Mouse (Mus musculus) natural killer cell, adult 2 months (primary cell): Measurements from ENCODE around the gene Fam227a.
A peak's percentile ranks its signal among the peaks of the same experiment; 100 is the strongest.

ENCODE experiments used
- DNase-seq, 2 experiments: peaks; one replicate each; pipeline ENCODE4 v3.0.0; 2022; ENCODE audit warnings: low spot score in 2 of 2

The Fam227a gene

DNA sequence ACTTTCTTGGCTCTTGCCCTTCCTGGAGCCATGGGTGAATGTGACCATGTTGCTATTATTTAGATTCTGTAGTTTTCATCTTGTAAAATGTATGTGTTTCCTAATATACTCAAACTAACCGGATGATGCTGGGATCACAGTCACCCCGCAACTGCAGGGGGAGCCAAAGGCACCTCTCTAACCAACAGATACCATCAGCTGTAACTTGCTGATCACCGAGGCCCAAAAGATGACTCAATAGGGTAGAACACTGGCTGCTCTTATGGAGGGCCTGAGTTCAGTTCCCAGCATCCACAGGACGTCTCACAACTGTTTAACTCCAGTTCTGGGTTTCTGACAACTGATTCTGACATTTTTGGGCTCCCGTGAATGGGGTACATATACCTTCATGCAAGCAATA, 42.0 kb downstream of the Fam227a start:
- DNase-seq: no peak

DNA sequence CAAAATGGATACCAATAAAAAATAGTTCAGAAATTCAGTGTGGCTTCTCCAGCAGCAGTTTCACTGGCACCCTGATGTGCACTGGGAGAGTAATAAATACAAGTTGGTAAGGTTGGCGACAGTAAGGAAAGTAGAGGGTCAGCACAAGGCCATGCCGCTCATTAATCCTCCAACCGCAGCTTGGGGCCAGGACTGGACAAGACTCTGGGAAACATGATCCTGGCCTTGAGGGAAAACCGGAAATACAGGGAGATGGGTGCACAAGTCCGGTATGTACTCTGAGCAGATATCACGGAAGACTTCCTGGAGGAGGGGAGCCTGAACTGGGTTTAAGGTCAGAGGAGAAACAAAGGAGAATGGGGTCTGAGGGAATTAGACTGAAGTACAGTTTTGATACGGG, 43.3 kb downstream of the Fam227a start:
- no peak for DNase-seq

DNA sequence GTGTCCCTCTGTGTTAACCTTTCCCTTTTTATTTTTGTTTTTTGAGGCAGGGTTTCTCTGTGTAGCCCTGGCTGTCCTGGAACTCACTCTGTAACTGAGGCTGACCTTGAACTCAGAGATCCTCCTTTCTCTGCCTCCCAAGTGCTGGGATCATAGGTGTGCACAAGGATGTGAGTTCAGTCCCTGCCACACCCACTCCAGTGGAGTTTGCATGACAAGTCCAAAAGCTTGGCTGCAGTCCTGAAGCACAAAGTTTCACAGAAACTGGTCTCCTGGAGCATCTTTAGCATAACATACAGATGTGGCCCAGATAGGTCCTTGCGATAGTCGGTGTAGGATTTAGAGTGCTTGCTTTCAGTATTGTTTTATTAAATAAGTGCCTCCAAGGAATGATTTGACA, 49.5 kb downstream of the Fam227a start:
- no peak for DNase-seq

DNA sequence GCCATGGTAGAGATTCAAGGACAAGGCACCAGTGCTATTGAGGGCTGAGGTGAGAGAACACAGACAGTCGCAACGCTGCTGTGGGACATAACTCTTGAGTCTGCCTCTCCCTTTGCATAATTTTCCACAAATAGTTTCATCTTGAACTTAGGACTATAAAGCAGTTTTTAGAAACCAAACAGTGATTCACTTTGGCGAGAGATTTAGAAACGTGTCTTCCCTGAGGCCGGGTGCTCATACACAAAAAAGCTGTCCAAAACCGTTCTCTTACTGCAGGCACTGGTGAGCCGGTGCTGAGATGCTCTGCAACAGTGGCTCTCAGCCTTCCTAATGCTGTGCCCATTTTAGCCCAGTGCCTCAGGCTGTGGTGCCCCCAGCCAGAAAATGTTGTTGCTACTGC, 50.5 kb downstream of the Fam227a start:
- DNase-seq: no peak

DNA sequence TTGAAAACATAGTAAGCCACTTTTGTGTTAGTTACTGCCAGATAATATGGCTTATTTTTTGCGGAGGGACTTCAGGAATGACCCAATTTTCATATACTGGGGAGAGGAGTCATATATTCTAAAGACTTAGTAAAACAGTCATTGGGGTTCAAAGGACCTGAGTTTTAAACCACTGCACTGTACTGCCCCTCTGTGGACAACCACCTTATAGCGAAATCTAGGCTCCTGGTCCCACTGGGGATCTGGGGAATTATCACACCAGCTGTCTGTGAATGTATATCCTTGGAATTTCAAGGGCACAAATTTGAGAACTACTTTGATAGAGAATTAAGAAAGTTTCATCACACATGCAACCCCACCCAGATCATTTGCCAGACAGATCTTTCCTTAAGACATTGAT, 51.0 kb downstream of the Fam227a start:
- DNase-seq: no peak

DNA sequence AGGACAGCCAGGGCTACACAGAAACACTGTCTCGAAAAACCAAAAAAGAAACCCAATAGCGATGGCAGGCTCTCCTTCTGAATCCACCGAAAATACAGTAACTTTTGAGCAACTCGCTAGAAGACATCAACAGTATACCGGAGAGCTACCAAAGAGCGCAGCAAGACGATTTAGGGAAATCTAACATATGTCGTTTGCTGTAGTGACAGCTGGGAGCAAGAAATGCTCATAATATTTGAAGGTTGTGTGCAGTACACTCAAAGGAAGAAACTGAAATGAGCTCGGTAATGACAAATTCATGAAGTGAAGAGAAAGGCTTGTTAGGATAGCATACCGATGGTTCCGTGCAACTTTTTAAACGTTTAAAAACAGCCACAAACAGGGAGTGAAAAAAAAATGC, 52.6 kb downstream of the Fam227a start:
- no peak for DNase-seq

DNA sequence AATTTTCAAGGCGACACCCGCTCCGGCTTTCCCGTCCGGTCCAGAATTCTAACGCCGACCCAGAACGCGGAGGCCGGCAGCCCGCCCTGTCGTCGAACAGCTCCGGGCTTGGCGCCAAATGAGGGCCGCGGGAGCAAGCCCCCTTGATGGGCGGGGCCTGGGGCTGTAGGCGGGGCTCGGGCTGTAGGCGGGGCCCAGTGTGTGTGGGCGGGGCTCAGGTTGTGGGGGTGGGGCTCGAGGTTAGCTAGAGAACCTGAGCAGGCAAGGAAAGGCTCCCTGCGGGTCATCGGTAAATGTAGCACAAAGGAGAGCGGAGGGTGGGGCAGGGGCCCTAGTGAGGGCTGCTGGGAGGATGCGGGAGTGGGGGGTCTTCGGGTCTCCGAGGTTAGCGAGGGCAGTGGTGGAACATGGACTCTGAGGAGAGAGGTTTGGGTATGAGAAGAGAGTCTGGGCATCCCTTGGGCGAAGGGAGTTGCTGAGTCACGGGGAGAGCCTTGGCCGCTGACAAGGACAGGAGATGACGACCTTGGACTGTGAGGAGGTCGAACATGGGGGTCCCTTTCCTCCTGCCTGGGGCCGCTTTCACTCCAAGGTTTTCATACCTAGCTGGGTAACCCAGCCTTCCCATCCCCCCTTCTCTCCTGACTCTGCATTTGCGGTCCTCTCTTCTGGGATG, 53.6 kb downstream of the Fam227a start, which contains the start of gene Dmc1:
TSS of gene Dmc1 (minus strand) at position 120 of the 676 bp plus-strand sequence.
- peak; percentile 17 to 24 for DNase-seq

DNA sequence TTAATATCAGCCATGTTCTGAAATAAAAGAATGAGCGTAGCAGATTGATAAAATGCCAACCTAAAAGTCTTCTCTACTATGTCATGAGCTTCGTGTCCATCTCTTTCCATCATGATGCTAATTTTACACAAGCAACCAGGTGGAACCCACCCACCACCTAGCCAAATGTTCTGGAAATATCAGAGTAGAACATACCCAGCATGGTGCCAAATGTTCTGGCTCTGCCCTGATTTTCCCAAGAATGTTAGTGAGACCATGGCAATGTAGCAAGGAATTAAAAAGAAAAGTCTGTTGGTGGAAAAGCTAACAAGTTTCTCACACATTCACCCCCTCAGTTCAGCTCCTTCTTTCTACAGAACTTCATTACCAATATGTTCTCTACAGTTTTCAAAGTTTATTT, 58.6 kb downstream of the Fam227a start:
- DNase-seq: no peak

DNA sequence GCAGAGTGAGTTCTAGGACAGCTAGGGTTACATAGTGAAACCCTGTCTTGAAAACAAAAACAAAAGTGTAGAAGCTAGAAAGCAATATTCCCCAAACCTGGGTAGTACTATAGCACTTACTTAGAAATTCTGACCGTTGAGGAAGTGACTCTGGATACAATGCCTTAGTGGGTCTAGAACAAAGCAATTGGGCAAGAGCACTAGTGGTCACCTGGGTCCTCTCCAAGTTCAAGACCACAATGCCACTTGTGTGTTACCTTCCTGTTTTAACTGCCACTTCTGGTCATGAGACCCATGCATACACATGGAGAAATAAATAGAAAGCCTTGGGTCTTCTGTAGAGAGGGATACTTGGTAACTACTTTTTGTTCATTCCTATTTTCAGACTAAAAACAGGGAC, 60.0 kb downstream of the Fam227a start:
- no peak for DNase-seq

DNA sequence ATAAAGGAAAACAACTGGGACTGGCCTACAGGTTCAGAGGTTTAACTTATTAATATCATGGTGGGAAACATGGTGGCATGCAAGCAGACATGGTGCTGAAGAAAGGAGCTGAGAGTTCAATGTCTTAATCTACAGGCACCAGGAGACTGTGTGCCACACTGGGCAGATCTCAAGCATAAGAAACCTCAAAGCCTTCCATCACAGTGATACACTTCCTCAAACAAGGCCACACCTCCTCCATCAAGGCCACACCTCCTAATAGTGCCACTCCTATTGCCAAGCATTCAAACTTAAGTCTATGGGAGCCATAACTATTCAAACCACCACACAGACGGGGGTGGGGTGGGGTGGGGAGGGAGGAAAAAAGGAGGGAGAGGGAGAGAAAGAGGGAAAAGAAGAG, 77.2 kb downstream of the Fam227a start:
- DNase-seq: no peak

DNA sequence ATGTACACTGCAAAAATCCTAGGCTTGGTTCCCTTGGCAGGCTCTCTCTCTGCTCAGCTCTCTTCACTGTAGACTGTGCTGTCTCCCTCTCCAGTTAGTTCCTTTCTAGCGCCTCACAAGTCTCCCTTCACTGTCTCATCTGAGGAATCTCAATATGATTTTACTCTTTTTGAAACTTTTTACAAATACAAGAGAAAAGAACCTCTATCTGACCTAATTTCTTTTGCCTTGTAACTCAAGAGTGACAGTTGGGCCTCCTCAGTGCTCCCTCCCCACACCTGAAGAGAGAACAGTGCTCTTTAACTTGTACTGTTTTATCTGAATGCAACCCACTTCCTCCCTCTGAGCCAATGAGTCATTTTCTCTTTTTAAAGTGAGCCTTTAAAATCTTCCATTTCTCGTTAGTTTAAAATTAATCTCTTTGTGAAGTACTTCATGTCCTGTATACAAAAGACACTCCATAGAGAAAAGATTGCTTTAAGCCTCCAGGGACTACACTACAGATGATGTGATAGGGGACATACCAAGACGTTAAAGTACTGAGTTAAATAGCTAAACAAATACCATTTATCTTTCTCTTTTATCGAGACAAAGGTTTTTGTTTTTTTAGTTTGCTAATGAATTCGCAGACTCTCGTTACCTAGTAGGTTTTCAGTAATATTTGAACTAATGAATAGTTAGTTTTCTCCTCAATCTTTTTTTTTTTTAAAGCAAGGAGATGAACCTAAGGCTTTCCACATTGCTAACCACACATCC, 80.9 kb downstream of the Fam227a start:
- DNase-seq: no peak

DNA sequence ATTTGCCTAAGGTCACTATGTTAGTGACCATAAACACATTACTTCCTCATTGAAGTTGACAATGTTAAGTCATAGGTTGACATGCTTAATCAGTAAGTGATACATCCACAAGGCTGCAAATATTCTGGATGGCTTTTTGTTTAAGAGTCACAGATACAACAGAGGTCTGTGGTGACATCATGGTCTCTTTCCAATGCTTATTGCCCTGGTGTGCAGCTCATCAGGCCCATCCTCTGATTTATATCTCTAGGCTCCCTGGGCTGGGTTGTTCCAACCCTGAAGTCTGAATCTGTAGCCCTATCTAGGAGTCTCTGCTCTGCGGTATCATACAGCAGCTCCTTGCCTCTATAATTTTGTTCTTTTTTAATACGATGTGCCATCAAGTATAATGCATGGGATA, 81.8 kb downstream of the Fam227a start:
- DNase-seq: no peak

DNA sequence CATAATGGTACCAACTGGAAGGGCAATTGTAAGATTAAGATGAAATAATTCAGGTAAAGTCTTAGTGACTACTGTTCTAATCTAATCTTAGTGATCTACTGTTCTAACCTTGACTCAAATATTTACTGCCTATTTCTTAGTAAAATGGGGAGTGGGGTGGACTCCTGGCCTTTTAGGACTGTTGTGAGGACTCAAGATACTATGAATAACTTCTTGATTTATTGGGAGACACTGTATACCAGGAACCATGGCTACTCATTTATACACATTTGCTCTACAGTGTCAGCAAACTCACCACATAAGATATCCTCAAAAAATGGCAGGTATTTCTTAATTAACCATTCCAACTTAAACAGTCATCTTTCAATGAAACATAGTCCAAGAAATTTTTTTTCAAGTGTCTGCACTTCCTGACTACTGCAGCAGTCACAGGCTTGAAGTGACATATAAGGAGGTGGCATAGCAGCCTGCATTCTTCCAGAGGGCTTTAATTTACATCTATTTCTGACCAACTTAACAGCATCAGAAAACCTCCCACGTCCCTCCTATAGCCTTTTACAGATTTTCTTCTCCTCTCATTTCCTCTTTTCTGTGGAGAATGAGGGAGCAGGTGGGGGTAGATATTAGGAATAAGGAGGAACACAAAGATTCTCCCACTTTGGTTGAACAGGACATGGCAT, 83.1 kb downstream of the Fam227a start:
- no peak for DNase-seq

DNA sequence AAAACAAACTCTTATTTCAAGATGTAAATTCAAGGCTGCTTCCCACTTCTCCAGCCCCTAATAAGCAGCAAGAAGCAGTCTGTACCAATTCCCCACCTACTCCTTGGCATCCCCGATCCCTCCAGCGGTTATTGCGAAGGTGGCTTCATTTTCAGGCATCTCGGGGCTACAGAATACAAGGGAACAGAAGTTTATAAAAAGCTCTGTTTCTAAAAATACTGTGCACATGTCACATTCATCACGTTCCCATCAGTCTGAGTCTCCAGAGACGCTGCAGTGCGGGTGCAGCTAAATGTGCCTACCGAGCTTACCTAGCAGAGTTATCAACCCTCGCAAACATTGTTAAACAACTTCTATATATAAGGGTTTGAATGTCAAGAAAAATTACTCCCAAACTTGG, 96.3 kb downstream of the Fam227a start:
- no peak for DNase-seq

DNA sequence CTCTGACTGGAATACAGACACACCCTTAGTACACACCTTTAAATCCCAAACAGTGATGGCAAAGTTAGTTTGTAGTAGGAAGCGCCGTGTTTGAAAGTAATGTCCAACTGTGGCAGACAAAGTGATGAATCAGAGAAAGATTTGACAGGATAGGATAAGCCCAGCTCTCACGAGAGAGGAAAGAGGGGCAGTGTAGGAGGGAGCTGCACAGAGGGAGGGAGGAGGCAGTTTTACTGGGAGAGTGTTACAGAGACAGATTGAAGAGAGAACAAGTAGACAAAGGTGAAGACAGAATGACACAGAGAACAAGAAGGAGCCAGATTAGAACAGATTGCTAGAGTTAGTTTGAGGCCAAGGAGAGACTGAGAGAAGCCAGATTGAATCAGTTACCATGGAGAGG, 99.1 kb downstream of the Fam227a start:
- no peak for DNase-seq
